Mouse (Mus musculus) kidney, embryonic 14.5 days (tissue): Measurements from ENCODE around the gene Aes. TPM values are rescaled to one million over a fixed set of nuclear protein-coding genes. Genes with fewer than 3 reads are reported as not detected.

Experiments
- ATAC-seq: fragments of 200-750 bp; cut with Nextera tagmentation; 2 replicates; pipeline ENCODE4 v1.8.0; 2017; ENCODE audit warnings: moderate number of reproducible peaks, mild to moderate bottlenecking, moderate TSS enrichment, moderate library complexity; ENCODE audit not compliant: low FRiP score, low TSS enrichment
- H3K27ac ChIP-seq: fragments of 300-500 bp; sonication (generic); 2 replicates; pipeline ENCODE4 v1.5.1; 2014; ENCODE audit warnings: low read depth, mild to moderate bottlenecking, low read length, moderate library complexity, mixed read lengths
- H3K27me3 ChIP-seq: fragments of 300-500 bp; sonication (generic); 2 replicates; pipeline ENCODE4 v1.6.1; 2014; ENCODE audit warnings: mild to moderate bottlenecking, low read length; ENCODE audit not compliant: control insufficient read depth, insufficient read depth
- H3K36me3 ChIP-seq: fragments of 300-500 bp; sonication (generic); 2 replicates; pipeline ENCODE4 v1.6.1; 2014; ENCODE audit warnings: low read length, mixed read lengths; ENCODE audit not compliant: control insufficient read depth, insufficient read depth
- H3K4me1 ChIP-seq: fragments of 300-500 bp; sonication (generic); 2 replicates; pipeline ENCODE4 v1.6.1; 2014; ENCODE audit warnings: low read length, mixed read lengths; ENCODE audit not compliant: control insufficient read depth, insufficient read depth
- H3K4me2 ChIP-seq: fragments of 300-500 bp; sonication (generic); replicated peaks from 2 replicates; pipeline ENCODE4 v1.6.1; 2014; ENCODE audit warnings: low read depth, mild to moderate bottlenecking, low read length
- H3K4me3 ChIP-seq: fragments of 300-500 bp; sonication (generic); 2 replicates; pipeline ENCODE4 v1.5.1; 2014; ENCODE audit warnings: mild to moderate bottlenecking, low read length
- H3K9ac ChIP-seq: fragments of 300-500 bp; sonication (generic); 2 replicates; pipeline ENCODE4 v1.6.1; 2014; ENCODE audit warnings: low read depth, mild to moderate bottlenecking, low read length, moderate library complexity
- H3K9me3 ChIP-seq: fragments of 300-500 bp; sonication (generic); 2 replicates; pipeline ENCODE4 v1.6.1; 2016; ENCODE audit warnings: low read length; ENCODE audit not compliant: control insufficient read depth
- WGBS: fragments of 180-500 bp; shearing (Covaris S2); extraction: QIAGEN DNeasy Blood & Tissue Kit; methylation state at CpG from one replicate; pipeline ENCODE4 v1.1.7; 2014; 5-methylcytosine and 5-hydroxymethylcytosine counted together
- polyA plus RNA-seq: library from polyadenylated mRNA; unstranded; fragments of >200 nt; fragmentation: Nextera tagmentation; extraction: Ambion mirVana; gene quantifications from 2 replicates; pipeline ENCODE4 v1.2.1, GENCODE M21; 2014

Aes gene
- polyA plus RNA-seq, 1 experiment from 2014 or later, result 408 TPM

- H3K27me3 ChIP-seq, result peaks cover 6% of the 10 kb centered on the region; the same call in 1 of the 2 replicates
- H3K4me1 ChIP-seq, result peaks cover 26% of the 10 kb centered on the region
- 0 out of 2 replicates have a peak overlapping the region, but pooled peaks have one; percentile 12 for H3K4me3 ChIP-seq
- H3K9ac ChIP-seq, result 0 out of 2 replicates have a peak overlapping the region, but pooled peaks have one; percentile 31
- peak overlapping the region; percentile 34; the same call in 1 of the 2 replicates for H3K4me2 ChIP-seq
- 25% methylated on average over 25 of the region's 25 CpGs for WGBS
- H3K27ac ChIP-seq, result no peak overlapping the region
- no peaks in the 10 kb centered on the region for H3K9me3 ChIP-seq
- peak; percentile 28 for ATAC-seq
- no peaks in the 10 kb centered on the region for H3K36me3 ChIP-seq
Observed at GRCm38 (mm10) chr10:81580441-81581070, 21.3 kb downstream of the Aes start.

DNA sequence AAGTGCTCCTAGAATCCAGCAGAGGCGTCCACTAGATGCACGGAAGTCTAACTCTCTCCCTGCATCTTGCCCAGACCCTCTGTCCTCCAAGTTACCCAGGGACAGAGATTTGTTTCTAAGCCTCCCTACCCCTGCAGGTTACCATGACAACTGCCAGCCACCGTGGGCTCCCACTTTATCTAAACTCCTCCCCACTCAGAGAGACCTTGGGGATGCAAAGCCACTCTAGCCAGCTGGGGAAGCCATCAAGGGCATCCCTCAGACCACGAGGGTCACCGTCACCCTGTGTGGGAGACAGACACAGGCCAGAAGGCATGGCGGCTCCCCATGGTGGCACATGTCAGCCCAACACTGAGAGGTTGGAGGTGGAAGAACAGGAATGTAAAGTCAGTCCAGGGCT is 24.1 kb downstream of the Aes start:
- no peaks in the 10 kb centered on the region for H3K9me3 ChIP-seq
- no peaks in the 10 kb centered on the region for H3K27me3 ChIP-seq
- H3K9ac ChIP-seq, result no peak overlapping the region
- peaks cover 11% of the 10 kb centered on the region for H3K4me1 ChIP-seq
- H3K36me3 ChIP-seq, result peaks cover 19% of the 10 kb centered on the region; the same call in 1 of the 2 replicates
- H3K27ac ChIP-seq, result no peak overlapping the region
- ATAC-seq, result no peak
- WGBS, result 44% methylated on average over 6 of the region's 6 CpGs
- H3K4me3 ChIP-seq, result no peak overlapping the region
- H3K4me2 ChIP-seq, result no peak overlapping the region

DNA sequence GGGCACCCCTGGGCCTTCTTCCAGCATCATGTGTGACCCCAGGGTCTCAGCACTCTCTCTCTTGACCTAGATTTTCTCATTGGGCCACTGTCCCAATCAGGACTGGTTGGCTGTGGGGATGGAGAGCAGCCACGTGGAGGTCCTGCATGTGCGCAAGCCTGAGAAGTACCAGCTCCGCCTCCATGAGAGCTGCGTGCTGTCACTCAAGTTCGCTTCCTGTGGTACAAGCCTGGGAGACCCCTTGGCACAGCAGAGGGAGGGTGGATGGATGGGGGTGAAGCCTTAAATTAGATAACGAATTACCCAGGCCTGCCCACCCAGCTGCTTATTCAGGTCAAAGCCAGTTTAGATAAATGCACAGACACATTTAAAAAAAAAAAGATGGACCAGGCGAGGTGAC is 29.5 kb downstream of the Aes start:
- Histone ChIP-seq H3K4me2 (no peak overlapping the region), H3K27me3 (no peaks in the 10 kb centered on the region; the same call in 1 of the 2 replicates), H3K9ac (no peak overlapping the region), H3K27ac (no peak overlapping the region), H3K36me3 (peaks cover 23% of the 10 kb centered on the region), H3K4me3 (no peak overlapping the region), H3K4me1 (no peaks in the 10 kb centered on the region), H3K9me3 (no peaks in the 10 kb centered on the region)
- ATAC-seq, result no peak
- WGBS, result 80% methylated on average over 7 of the region's 7 CpGs

- 70% methylated on average over 9 of the region's 9 CpGs for WGBS
- H3K27ac ChIP-seq, result no peak overlapping the region
Observed at GRCm38 (mm10) chr10:81591846-81592245, 32.6 kb downstream of the Aes start.

DNA sequence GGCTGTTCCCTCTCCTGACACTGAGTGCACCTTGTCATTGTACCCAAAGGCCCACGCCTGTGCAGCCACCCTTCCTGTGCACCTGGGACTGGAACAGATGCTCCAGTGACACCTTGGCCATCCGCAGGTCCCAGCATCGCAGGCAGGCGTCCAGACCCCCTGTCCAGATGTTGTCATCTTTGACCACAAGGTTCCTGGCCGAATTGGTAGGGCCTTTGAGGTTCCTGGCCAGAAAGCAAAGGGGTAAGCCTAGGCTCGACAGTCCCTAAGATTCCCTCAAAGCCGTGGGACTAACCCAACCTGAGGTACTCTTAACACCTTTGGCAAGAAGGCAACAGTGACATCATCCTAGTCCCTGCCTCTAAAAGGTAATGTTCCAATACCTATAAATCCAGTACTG is 33.3 kb downstream of the Aes start:
- no peak for ATAC-seq
- 82% methylated on average over 7 of the region's 7 CpGs for WGBS
- H3K27me3 ChIP-seq, result no peaks in the 10 kb centered on the region; the same call in 1 of the 2 replicates

More at GRCm38 (mm10) chr10:81591846-81592245, 32.6 kb downstream of the Aes start:
- H3K4me3 ChIP-seq, result no peak overlapping the region
- H3K9me3 ChIP-seq, result no peaks in the 10 kb centered on the region
- H3K27me3 ChIP-seq, result no peaks in the 10 kb centered on the region; the same call in 1 of the 2 replicates
- H3K9ac ChIP-seq, result no peak overlapping the region
- no peak for ATAC-seq
- peaks cover 15% of the 10 kb centered on the region for H3K36me3 ChIP-seq
- peaks cover 20% of the 10 kb centered on the region for H3K4me1 ChIP-seq
- no peak overlapping the region for H3K4me2 ChIP-seq

GRCm38 (mm10) chr10:81593223-81593622 is 33.9 kb downstream of the Aes start:
- H3K4me3 ChIP-seq, result no peak overlapping the region
- peaks cover 34% of the 10 kb centered on the region for H3K4me1 ChIP-seq
- H3K27me3 ChIP-seq, result no peaks in the 10 kb centered on the region; the same call in 1 of the 2 replicates
- no peak for ATAC-seq
- H3K36me3 ChIP-seq, result peaks cover 4% of the 10 kb centered on the region
- H3K27ac ChIP-seq, result no peak overlapping the region
- H3K9ac ChIP-seq, result no peak overlapping the region
- H3K4me2 ChIP-seq, result no peak overlapping the region
- H3K9me3 ChIP-seq, result no peaks in the 10 kb centered on the region
- WGBS, result 75% methylated on average over 4 of the region's 4 CpGs

More for the DNA sequence above, 33.3 kb downstream of the Aes start:
- H3K9ac ChIP-seq, result no peak overlapping the region
- no peak overlapping the region for H3K4me3 ChIP-seq
- H3K9me3 ChIP-seq, result no peaks in the 10 kb centered on the region
- H3K27ac ChIP-seq, result no peak overlapping the region
- peaks cover 7% of the 10 kb centered on the region for H3K36me3 ChIP-seq
- no peak overlapping the region for H3K4me2 ChIP-seq
- peaks cover 28% of the 10 kb centered on the region for H3K4me1 ChIP-seq

DNA sequence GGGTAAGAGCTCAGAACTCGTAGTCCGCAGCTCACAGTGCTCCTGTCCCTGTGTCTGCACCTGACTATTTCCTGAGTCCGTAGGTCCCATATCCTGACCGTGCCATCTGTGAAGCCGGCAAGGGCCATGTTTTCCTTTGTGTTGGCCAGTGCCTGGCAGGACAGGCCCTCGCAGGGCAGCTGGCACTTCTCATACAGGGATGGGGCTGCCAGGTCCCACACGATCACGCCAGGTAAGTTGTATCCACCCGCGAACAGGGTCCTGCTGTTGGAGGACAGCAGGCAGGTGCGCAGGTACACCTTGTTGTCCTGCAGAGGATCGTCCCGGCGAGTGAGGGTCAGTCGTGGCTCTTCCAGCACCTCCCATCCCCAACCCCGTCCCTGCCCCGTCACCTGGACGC is 34.6 kb downstream of the Aes start:
- Histone ChIP-seq H3K9me3 (no peaks in the 10 kb centered on the region), H3K27me3 (no peaks in the 10 kb centered on the region; the same call in 1 of the 2 replicates), H3K27ac (no peak overlapping the region), H3K4me1 (peaks cover 41% of the 10 kb centered on the region), H3K4me3 (no peak overlapping the region), H3K36me3 (peaks cover 4% of the 10 kb centered on the region), H3K9ac (no peak overlapping the region), H3K4me2 (no peak overlapping the region)
- no peak for ATAC-seq
- 75% methylated on average over 18 of the region's 18 CpGs for WGBS

- Histone ChIP-seq H3K4me3 (no peak overlapping the region), H3K36me3 (no peaks in the 10 kb centered on the region), H3K27me3 (no peaks in the 10 kb centered on the region; the same call in 1 of the 2 replicates), H3K27ac (no peak overlapping the region), H3K4me2 (no peak overlapping the region), H3K4me1 (peaks cover 56% of the 10 kb centered on the region), H3K9ac (no peak overlapping the region; the same call in 1 of the 2 replicates), H3K9me3 (no peaks in the 10 kb centered on the region)
- no peak for ATAC-seq
- WGBS, result 38% methylated on average over 5 of the region's 5 CpGs
Observed at GRCm38 (mm10) chr10:81595599-81595998, 36.3 kb downstream of the Aes start.

GRCm38 (mm10) chr10:81596611-81597010 is 37.3 kb downstream of the Aes start:
- ATAC-seq, result no peak
- Histone ChIP-seq H3K27me3 (no peaks in the 10 kb centered on the region; the same call in 1 of the 2 replicates), H3K9ac (peak overlapping the region; percentile 37; the same call in 1 of the 2 replicates), H3K27ac (peak overlapping the region; percentile 90), H3K4me2 (peak overlapping the region; percentile 48), H3K36me3 (no peaks in the 10 kb centered on the region), H3K4me1 (peaks cover 63% of the 10 kb centered on the region), H3K9me3 (no peaks in the 10 kb centered on the region), H3K4me3 (peak overlapping the region; percentile 22)
- 2% methylated on average over 10 of the region's 10 CpGs for WGBS
